Mouse (Mus musculus) megakaryocyte, embryonic 14.5 days (primary cell): ENCODE data around the gene Anapc7.

Experiments used
- FLI1 ChIP-seq: IDR thresholded peaks from 2 replicates; pipeline ENCODE4 v1.6.1; 2012; ENCODE audit warnings: low read length, inconsistent platforms, mixed read lengths
- GATA1 ChIP-seq: IDR thresholded peaks from 3 replicates; pipeline ENCODE4 v1.6.1; 2012; ENCODE audit warnings: mixed read lengths, low read length, inconsistent platforms, borderline replicate concordance

DNA sequence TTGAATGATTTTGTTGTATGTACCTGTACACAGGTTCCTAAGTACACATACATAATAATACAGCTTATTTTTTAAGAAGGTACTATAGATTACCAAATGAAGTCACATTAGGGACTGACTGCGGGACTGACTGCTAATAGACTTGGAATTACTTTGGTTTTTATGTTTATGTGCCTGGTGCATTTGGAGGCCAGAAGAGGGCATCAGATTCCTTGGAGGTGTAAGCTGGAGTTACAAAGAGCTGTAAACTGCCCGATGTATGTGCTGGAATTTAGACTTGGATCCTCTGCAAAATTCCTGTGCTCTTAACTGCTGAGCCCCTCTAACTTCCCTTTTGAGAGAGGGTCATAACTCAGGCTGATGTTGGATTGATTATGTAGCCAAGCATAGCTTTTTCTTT lies 4.1 kb downstream of the Anapc7 start:
- TF ChIP-seq GATA1 = no peak
- no peak for TF ChIP-seq FLI1
